Mouse (Mus musculus): ENCODE data around the gene Stx18. TPM values are rescaled to one million over a fixed set of nuclear protein-coding genes. Genes with fewer than 3 reads are reported as not detected.

The Stx18 gene
- polyA plus RNA-seq, 1 experiment, result 21.6 TPM

DNA sequence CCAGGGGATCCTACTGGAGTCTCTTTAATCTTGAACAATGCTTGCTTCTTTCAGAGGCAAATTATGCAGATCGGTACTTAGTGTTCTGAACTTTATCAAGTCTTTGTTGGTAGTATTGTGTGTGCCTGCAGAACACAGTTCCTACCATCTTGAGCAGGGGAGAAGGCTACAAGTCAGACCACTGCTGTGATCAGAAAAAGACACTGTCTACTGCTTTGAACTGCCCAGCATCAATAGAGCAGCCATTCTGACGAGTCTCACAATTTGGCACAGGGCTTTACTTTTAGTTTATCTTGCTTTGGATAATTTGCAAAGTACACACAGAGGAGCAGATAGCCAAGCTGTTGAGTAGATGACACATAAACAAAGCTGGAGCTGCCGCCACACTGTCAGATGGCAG is 52.0 kb downstream of the Stx18 start:
- TF ChIP-seq USF1 (IDR thresholded peaks at IDR 0.05; ENCODE audit: low read depth) (no peak), FOSL1 (IDR thresholded peaks at IDR 0.05; ENCODE audit: insufficient read depth, low read length, poor library complexity, severe bottlenecking) (no peak), CTCF (IDR thresholded peaks at IDR 0.05; ENCODE audit: control insufficient read depth, insufficient read depth, insufficient read length) (no peak)
- Histone ChIP-seq H3ac (ENCODE audit: control insufficient read depth, insufficient read length, low read depth) (no peak overlapping the region), H3K79me2 (ENCODE audit: control insufficient read depth, insufficient read depth) (peaks cover 8% of the 10 kb centered on the region), H3K27me3 (ENCODE audit: control insufficient read depth, insufficient read depth, insufficient read length) (no peaks in the 10 kb centered on the region), H3K4me3 (ENCODE audit: insufficient read depth, poor library complexity, severe bottlenecking) (no peak overlapping the region), H3K36me3 (ENCODE audit: control insufficient read depth, insufficient read depth) (no peaks in the 10 kb centered on the region), H3K79me3 (ENCODE audit: low read depth) (no peaks in the 10 kb centered on the region)

DNA sequence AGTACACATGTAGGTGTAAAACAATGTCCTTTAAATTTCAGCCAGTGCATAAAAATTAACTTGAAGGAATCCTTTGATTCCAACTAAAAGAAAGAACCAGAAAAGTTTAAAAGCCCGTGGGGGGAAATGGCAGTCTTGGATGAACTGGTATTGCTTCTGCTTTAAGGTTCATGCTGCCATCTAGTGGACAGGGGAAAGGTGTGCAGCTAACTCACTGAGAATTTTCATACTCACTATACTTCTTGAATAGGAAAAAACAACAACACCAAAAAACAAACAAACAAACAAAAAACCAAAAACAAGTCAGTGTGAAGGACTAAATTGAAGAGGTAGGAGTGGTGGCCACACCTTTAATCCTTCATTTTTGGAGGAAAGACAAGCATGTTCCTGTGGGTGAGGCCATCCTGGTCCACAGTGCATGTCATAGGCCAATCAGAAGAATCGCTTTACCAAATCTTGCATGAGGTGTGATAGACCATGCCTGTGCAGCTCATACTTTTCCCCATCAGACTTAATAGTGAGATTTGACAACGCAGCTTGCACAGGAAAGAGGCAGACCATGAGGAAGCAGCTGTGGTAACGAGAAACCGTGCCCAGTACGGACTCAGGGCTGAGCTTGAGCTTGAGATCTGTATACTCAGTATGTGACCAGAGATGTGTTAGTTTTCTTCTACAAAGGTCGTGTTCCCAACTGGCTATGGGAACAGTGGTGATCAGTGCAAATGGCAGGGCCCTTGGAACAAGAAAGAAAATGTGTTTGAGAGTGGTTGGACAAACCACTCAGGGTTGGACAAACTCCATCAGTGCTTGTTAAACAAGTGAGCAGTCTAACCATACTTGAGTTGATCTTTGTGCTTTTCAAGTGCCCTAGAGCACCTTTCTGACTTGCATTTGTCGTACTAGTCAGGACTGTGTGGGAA is 52.8 kb downstream of the Stx18 start:
- Histone ChIP-seq H3K36me3 (ENCODE audit: control insufficient read depth, insufficient read depth) (no peaks in the 10 kb centered on the region), H3K79me2 (ENCODE audit: control insufficient read depth, insufficient read depth) (peaks cover 8% of the 10 kb centered on the region), H3ac (ENCODE audit: control insufficient read depth, insufficient read length, low read depth) (no peak overlapping the region), H3K4me3 (ENCODE audit: insufficient read depth, poor library complexity, severe bottlenecking) (no peak overlapping the region), H3K79me3 (ENCODE audit: low read depth) (no peaks in the 10 kb centered on the region), H3K27me3 (ENCODE audit: control insufficient read depth, insufficient read depth, insufficient read length) (no peaks in the 10 kb centered on the region)
- TF ChIP-seq CEBPB (IDR thresholded peaks at IDR 0.05; ENCODE audit: low read depth), result no peak
- peak; percentile 13 for TF ChIP-seq CTCF (IDR thresholded peaks at IDR 0.05; ENCODE audit: control insufficient read depth, insufficient read depth, insufficient read length)

DNA sequence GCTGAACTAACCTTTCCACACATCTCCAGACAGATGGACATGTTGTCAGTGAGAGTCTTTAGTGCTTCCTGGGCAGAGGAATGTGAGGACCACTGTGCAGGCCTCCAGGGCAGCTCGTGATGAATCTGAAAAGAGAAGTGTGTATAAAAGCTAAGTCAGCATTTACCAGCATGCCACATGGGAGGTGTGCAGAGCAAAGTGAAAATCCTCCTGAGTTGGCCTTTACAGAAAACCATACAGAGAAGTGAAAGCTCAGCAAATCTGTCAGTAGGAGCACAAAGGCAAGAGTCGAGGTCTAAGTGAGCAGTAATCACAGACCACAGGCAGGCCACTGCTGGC is 53.4 kb downstream of the Stx18 start:
- no peaks in the 10 kb centered on the region for H3K27me3 ChIP-seq (ENCODE audit: control insufficient read depth, insufficient read depth, insufficient read length)
- H3K4me3 ChIP-seq (ENCODE audit: insufficient read depth, poor library complexity, severe bottlenecking), result no peak overlapping the region
- peaks cover 8% of the 10 kb centered on the region for H3K79me2 ChIP-seq (ENCODE audit: control insufficient read depth, insufficient read depth)
- TF ChIP-seq MAX (IDR thresholded peaks at IDR 0.05) (no peak), CEBPB (IDR thresholded peaks at IDR 0.05; ENCODE audit: low read depth) (no peak), FOSL1 (IDR thresholded peaks at IDR 0.05; ENCODE audit: insufficient read depth, low read length, poor library complexity, severe bottlenecking) (no peak), CTCF (IDR thresholded peaks at IDR 0.05; ENCODE audit: control insufficient read depth, insufficient read depth, insufficient read length) (no peak), MYOD1 (IDR thresholded peaks at IDR 0.05; ENCODE audit: control insufficient read depth, insufficient read length, low read depth) (no peak)
- H3K79me3 ChIP-seq (ENCODE audit: low read depth), result no peaks in the 10 kb centered on the region
- H3ac ChIP-seq (ENCODE audit: control insufficient read depth, insufficient read length, low read depth), result no peak overlapping the region
- H3K36me3 ChIP-seq (ENCODE audit: control insufficient read depth, insufficient read depth), result no peaks in the 10 kb centered on the region

DNA sequence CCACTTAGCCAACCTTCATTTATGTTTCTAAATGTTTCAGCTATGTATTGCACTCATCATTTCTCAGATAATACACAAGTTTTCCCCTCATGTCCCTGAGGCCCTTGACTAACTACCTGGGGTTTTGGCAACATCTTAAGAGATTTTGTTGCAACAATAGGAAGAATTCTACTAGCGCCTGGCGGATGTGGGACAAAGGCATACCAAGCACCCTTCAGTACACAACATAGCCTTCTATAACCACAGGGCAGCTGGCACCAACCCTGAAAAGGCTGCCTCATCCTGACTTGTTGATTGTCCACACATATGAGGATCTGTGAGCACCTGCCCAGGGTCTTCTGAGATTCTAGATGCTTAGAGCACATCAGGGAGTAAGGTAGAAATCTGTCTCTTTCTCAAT is 55.8 kb downstream of the Stx18 start:
- no peak overlapping the region for H3ac ChIP-seq (ENCODE audit: control insufficient read depth, insufficient read length, low read depth)
- no peak overlapping the region for H3K4me3 ChIP-seq (ENCODE audit: insufficient read depth, poor library complexity, severe bottlenecking)
- no peaks in the 10 kb centered on the region for H3K27me3 ChIP-seq (ENCODE audit: control insufficient read depth, insufficient read depth, insufficient read length)
- no peaks in the 10 kb centered on the region for H3K36me3 ChIP-seq (ENCODE audit: control insufficient read depth, insufficient read depth)
- H3K79me3 ChIP-seq (ENCODE audit: low read depth), result no peaks in the 10 kb centered on the region
- H3K79me2 ChIP-seq (ENCODE audit: control insufficient read depth, insufficient read depth), result no peaks in the 10 kb centered on the region
- no peak for TF ChIP-seq MYOD1 (IDR thresholded peaks at IDR 0.05; ENCODE audit: control insufficient read depth, insufficient read length, low read depth)
- no peak for TF ChIP-seq CEBPB (IDR thresholded peaks at IDR 0.05; ENCODE audit: low read depth)
- no peak for TF ChIP-seq MAX (IDR thresholded peaks at IDR 0.05)
- TF ChIP-seq MYOG (IDR thresholded peaks at IDR 0.05; ENCODE audit: control insufficient read depth, extremely low read depth, insufficient read length), result no peak
- TF ChIP-seq CTCF (IDR thresholded peaks at IDR 0.05; ENCODE audit: control insufficient read depth, insufficient read depth, insufficient read length), result no peak
- TF ChIP-seq USF1 (IDR thresholded peaks at IDR 0.05; ENCODE audit: low read depth), result no peak
- no peak for TF ChIP-seq FOSL1 (IDR thresholded peaks at IDR 0.05; ENCODE audit: insufficient read depth, low read length, poor library complexity, severe bottlenecking)

DNA sequence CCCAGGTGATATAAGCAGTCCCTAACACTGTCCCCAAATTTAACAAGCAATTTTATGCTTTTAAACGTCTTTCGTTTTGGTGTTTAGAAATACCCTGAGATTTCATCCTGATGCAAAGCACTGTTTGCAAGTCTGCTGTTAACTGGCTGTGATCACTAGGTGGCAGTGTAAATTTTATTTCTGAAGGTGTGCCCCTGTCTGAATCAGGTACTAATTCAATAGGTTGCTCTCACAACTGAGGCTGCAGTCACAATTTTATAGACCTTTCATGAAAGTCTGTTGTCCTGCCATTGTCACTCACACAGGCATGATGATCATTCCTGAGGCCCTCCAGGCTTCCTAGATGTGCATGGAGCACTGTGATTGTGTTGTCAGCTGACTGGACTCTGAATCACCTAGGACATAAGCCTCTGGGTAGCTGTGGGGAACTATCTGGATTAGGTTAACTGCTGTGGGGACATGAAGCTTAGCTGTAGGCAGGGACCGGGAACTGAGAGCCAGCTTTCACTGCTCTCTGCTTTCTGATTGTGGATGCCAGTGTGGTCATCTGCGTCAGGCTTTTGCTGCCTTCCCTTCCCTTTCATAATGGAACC is 59.1 kb downstream of the Stx18 start:
- no peaks in the 10 kb centered on the region for H3K36me3 ChIP-seq (ENCODE audit: control insufficient read depth, insufficient read depth)
- H3ac ChIP-seq (ENCODE audit: control insufficient read depth, insufficient read length, low read depth), result no peak overlapping the region
- TF ChIP-seq CEBPB (IDR thresholded peaks at IDR 0.05; ENCODE audit: low read depth) (no peak), CTCF (IDR thresholded peaks at IDR 0.05; ENCODE audit: control insufficient read depth, insufficient read depth, insufficient read length) (no peak), FOSL1 (IDR thresholded peaks at IDR 0.05; ENCODE audit: insufficient read depth, low read length, poor library complexity, severe bottlenecking) (no peak), MAX (IDR thresholded peaks at IDR 0.05) (no peak), MYOD1 (IDR thresholded peaks at IDR 0.05; ENCODE audit: control insufficient read depth, insufficient read length, low read depth) (no peak), MYOG (IDR thresholded peaks at IDR 0.05; ENCODE audit: control insufficient read depth, extremely low read depth, insufficient read length) (no peak), USF1 (IDR thresholded peaks at IDR 0.05; ENCODE audit: low read depth) (no peak)
- no peaks in the 10 kb centered on the region for H3K27me3 ChIP-seq (ENCODE audit: control insufficient read depth, insufficient read depth, insufficient read length)
- no peaks in the 10 kb centered on the region for H3K79me2 ChIP-seq (ENCODE audit: control insufficient read depth, insufficient read depth)
- H3K4me3 ChIP-seq (ENCODE audit: insufficient read depth, poor library complexity, severe bottlenecking), result no peak overlapping the region
- no peaks in the 10 kb centered on the region for H3K79me3 ChIP-seq (ENCODE audit: low read depth)

DNA sequence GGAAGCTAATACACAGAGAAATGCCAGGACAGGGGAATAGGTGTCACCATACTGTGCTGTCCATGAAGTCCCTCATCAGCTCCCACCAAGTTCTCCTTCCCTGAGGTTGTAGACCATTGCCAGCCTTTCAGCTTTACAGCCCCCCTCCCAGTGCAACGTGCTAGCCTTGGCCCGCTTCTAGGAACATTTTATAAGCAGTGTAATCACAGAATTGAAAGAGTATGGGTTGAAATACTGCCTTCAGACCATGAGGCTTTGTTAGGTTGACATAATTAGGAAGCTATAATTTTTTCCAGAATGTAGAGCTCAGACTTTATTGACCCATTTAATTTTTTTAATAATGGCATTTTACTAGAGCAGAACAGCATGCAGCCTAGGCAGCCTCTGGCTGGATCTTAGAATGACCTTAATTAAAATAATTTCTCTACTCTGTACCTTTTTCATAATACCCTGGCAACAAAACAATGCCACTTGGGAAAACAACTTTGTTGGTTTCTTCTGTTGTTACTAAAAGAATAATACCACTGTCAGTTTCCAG is 60.7 kb downstream of the Stx18 start:
- no peak for TF ChIP-seq CTCF (IDR thresholded peaks at IDR 0.05; ENCODE audit: control insufficient read depth, insufficient read depth, insufficient read length)
- no peak for TF ChIP-seq MAX (IDR thresholded peaks at IDR 0.05)

More for the DNA sequence above, 60.7 kb downstream of the Stx18 start:
- Histone ChIP-seq H3K27me3 (ENCODE audit: control insufficient read depth, insufficient read depth, insufficient read length) (no peaks in the 10 kb centered on the region), H3K79me2 (ENCODE audit: control insufficient read depth, insufficient read depth) (no peaks in the 10 kb centered on the region), H3K36me3 (ENCODE audit: control insufficient read depth, insufficient read depth) (no peaks in the 10 kb centered on the region), H3K79me3 (ENCODE audit: low read depth) (no peaks in the 10 kb centered on the region), H3ac (ENCODE audit: control insufficient read depth, insufficient read length, low read depth) (no peak overlapping the region), H3K4me3 (ENCODE audit: insufficient read depth, poor library complexity, severe bottlenecking) (no peak overlapping the region)

Measured in C2C12 (cell line).